Mouse (Mus musculus) kidney, embryonic 14.5 days (tissue): ENCODE data around the gene Snx12. TPM values are rescaled to one million over a fixed set of nuclear protein-coding genes. Genes with fewer than 3 reads are reported as not detected.

ENCODE experiments used
- ATAC-seq: fragments of 200-750 bp; cut with Nextera tagmentation; 2 replicates; pipeline ENCODE4 v1.8.0; 2017; ENCODE audit warnings: moderate number of reproducible peaks, mild to moderate bottlenecking, moderate TSS enrichment, moderate library complexity; ENCODE audit not compliant: low FRiP score, low TSS enrichment
- H3K27ac ChIP-seq: fragments of 300-500 bp; sonication (generic); 2 replicates; pipeline ENCODE4 v1.5.1; 2014; ENCODE audit warnings: low read depth, mild to moderate bottlenecking, low read length, moderate library complexity, mixed read lengths
- H3K27me3 ChIP-seq: fragments of 300-500 bp; sonication (generic); 2 replicates; pipeline ENCODE4 v1.6.1; 2014; ENCODE audit warnings: mild to moderate bottlenecking, low read length; ENCODE audit not compliant: control insufficient read depth, insufficient read depth
- H3K36me3 ChIP-seq: fragments of 300-500 bp; sonication (generic); 2 replicates; pipeline ENCODE4 v1.6.1; 2014; ENCODE audit warnings: low read length, mixed read lengths; ENCODE audit not compliant: control insufficient read depth, insufficient read depth
- H3K4me1 ChIP-seq: fragments of 300-500 bp; sonication (generic); 2 replicates; pipeline ENCODE4 v1.6.1; 2014; ENCODE audit warnings: low read length, mixed read lengths; ENCODE audit not compliant: control insufficient read depth, insufficient read depth
- H3K4me2 ChIP-seq: fragments of 300-500 bp; sonication (generic); replicated peaks from 2 replicates; pipeline ENCODE4 v1.6.1; 2014; ENCODE audit warnings: low read depth, mild to moderate bottlenecking, low read length
- H3K4me3 ChIP-seq: fragments of 300-500 bp; sonication (generic); 2 replicates; pipeline ENCODE4 v1.5.1; 2014; ENCODE audit warnings: mild to moderate bottlenecking, low read length
- H3K9ac ChIP-seq: fragments of 300-500 bp; sonication (generic); 2 replicates; pipeline ENCODE4 v1.6.1; 2014; ENCODE audit warnings: low read depth, mild to moderate bottlenecking, low read length, moderate library complexity
- H3K9me3 ChIP-seq: fragments of 300-500 bp; sonication (generic); 2 replicates; pipeline ENCODE4 v1.6.1; 2016; ENCODE audit warnings: low read length; ENCODE audit not compliant: control insufficient read depth
- WGBS: fragments of 180-500 bp; shearing (Covaris S2); extraction: QIAGEN DNeasy Blood & Tissue Kit; methylation state at CpG from one replicate; pipeline ENCODE4 v1.1.7; 2014; 5-methylcytosine and 5-hydroxymethylcytosine counted together
- polyA plus RNA-seq: library from polyadenylated mRNA; unstranded; fragments of >200 nt; fragmentation: Nextera tagmentation; extraction: Ambion mirVana; gene quantifications from 2 replicates; pipeline ENCODE4 v1.2.1, GENCODE M21; 2014

Snx12 gene
- polyA plus RNA-seq, 1 experiment from 2014 or later, result 43.1 TPM

DNA sequence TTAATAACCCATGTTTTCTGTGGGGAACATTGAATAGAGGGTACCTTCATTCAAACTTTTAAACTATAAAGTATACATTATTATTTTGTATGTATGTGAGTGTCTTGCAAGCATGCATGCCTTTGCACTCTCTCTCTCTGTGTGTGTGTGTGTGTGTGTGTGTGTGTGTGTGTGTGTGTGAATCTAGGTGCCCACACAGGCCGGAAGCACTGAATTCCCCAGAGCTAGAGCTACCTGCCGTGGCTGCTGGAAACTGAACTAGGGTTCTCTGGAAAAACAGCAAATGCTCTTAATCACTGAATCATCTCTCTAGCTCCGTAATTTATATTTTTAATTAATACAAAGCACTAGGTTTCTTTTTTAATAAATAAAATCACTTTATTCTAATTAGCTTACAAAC is 59.1 kb downstream of the Snx12 start:
- no peak overlapping the region for H3K9ac ChIP-seq
- no peak overlapping the region for H3K27ac ChIP-seq
- H3K27me3 ChIP-seq, result no peaks in the 10 kb centered on the region; the same call in 1 of the 2 replicates
- H3K4me2 ChIP-seq, result no peak overlapping the region
- no peak for ATAC-seq
- H3K36me3 ChIP-seq, result no peaks in the 10 kb centered on the region
- no peaks in the 10 kb centered on the region for H3K4me1 ChIP-seq
- no peak overlapping the region for H3K4me3 ChIP-seq
- WGBS, result 84% methylated on average over 3 of the region's 3 CpGs
- no peaks in the 10 kb centered on the region for H3K9me3 ChIP-seq

DNA sequence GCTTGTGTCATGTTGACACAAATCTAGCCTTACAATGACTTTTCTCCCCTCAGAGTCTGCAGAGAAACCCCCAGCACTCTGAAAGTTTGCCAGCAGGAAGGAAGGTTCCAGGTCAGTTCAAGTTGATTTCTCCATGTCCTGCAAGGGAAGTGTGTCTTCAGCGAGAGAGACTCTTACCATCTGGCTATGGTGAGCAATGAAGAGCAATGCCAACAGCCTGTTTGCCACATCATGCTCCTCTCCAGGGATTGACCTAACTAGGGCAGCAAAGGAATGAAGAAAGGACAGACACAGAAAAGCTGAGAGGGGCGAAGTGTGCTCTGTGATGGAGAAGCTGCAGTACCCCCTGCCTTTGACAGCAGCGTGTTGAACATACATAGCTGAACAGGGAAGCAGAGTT is 59.8 kb downstream of the Snx12 start:
- H3K27me3 ChIP-seq, result no peaks in the 10 kb centered on the region; the same call in 1 of the 2 replicates
- WGBS, result 84% methylated on average over 3 of the region's 3 CpGs

DNA sequence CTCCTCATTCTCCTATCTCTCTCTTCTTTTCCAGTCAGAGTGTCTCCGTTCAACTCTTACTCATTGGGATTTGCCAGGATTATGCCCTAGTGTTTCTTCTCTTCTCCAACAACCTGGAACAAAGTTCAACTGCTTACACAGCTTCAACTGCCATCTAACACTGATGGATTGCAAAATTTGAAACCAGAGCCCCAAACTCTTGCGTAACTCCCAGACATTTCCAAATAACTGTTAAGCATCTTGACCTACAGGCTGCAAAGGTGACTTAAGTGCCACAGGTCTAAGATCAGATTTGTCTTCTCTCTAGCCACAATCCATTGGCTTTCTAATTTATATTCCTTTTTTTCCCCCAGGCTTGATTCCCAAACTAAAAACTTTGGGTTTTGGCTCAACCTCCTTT is 64.9 kb downstream of the Snx12 start:
- H3K4me2 ChIP-seq, result no peak overlapping the region
- H3K9me3 ChIP-seq, result no peaks in the 10 kb centered on the region
- no peak overlapping the region for H3K27ac ChIP-seq
- H3K36me3 ChIP-seq, result no peaks in the 10 kb centered on the region
- WGBS, result 66% methylated on average over 2 of the region's 2 CpGs
- ATAC-seq, result no peak
- no peak overlapping the region for H3K4me3 ChIP-seq
- no peaks in the 10 kb centered on the region for H3K4me1 ChIP-seq
- no peaks in the 10 kb centered on the region; the same call in 1 of the 2 replicates for H3K27me3 ChIP-seq
- no peak overlapping the region for H3K9ac ChIP-seq

More for the DNA sequence above, 59.8 kb downstream of the Snx12 start:
- Histone ChIP-seq H3K4me1 (no peaks in the 10 kb centered on the region), H3K9me3 (no peaks in the 10 kb centered on the region), H3K9ac (no peak overlapping the region), H3K36me3 (no peaks in the 10 kb centered on the region), H3K4me3 (no peak overlapping the region), H3K4me2 (no peak overlapping the region), H3K27ac (no peak overlapping the region)
- no peak for ATAC-seq

DNA sequence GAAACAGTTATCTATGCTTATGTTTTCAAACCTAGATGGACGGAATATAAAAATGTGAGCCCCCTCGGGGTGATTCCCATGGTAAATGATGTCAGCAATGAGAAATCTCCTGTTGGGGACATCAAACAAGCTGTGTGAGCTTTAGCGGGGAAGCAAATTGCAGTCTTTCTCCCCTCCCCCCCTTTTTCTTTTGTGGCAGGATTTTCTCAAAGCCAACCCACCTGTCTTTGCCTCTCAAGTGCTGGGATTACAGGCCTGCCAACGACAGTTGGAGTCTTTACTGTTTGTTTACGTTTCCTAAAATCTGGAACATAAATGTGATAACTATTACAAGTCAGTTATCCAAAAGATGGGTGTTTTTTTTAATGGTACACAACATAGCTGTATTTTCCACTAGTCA is 66.0 kb downstream of the Snx12 start:
- no peak overlapping the region for H3K9ac ChIP-seq
- no peaks in the 10 kb centered on the region for H3K4me1 ChIP-seq
- 30% methylated on average over 5 of the region's 5 CpGs for WGBS
- H3K27ac ChIP-seq, result no peak overlapping the region
- ATAC-seq, result no peak
- no peaks in the 10 kb centered on the region; the same call in 1 of the 2 replicates for H3K27me3 ChIP-seq
- H3K36me3 ChIP-seq, result no peaks in the 10 kb centered on the region
- H3K4me3 ChIP-seq, result no peak overlapping the region
- H3K4me2 ChIP-seq, result no peak overlapping the region
- H3K9me3 ChIP-seq, result no peaks in the 10 kb centered on the region

DNA sequence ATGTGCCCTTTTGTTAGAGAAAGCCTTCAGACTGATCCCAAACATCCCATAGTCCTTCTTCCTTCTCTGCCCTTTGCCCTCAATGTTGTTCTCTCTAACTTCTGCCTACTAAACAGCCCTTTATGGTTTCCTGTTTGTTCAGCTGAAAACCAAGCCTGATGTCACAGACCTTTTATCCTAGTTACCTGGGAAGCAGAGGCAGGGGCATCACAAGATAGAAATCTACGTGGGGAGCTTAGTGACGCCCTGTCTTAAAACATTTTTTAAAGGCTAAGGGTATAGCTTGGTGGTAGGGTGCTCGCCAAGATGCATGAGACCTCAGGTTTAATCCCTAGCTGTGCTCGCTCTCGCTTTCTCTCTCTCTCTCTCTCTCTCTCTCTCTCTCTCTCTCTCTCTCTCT is 74.9 kb downstream of the Snx12 start:
- Histone ChIP-seq H3K4me3 (no peak overlapping the region), H3K27me3 (no peaks in the 10 kb centered on the region), H3K27ac (no peak overlapping the region), H3K36me3 (no peaks in the 10 kb centered on the region), H3K4me1 (no peaks in the 10 kb centered on the region), H3K9ac (no peak overlapping the region), H3K9me3 (no peaks in the 10 kb centered on the region), H3K4me2 (no peak overlapping the region)
- no peak for ATAC-seq
- whole genome bisulfite sequencing, result 71% methylated on average over 5 of the region's 5 CpGs

DNA sequence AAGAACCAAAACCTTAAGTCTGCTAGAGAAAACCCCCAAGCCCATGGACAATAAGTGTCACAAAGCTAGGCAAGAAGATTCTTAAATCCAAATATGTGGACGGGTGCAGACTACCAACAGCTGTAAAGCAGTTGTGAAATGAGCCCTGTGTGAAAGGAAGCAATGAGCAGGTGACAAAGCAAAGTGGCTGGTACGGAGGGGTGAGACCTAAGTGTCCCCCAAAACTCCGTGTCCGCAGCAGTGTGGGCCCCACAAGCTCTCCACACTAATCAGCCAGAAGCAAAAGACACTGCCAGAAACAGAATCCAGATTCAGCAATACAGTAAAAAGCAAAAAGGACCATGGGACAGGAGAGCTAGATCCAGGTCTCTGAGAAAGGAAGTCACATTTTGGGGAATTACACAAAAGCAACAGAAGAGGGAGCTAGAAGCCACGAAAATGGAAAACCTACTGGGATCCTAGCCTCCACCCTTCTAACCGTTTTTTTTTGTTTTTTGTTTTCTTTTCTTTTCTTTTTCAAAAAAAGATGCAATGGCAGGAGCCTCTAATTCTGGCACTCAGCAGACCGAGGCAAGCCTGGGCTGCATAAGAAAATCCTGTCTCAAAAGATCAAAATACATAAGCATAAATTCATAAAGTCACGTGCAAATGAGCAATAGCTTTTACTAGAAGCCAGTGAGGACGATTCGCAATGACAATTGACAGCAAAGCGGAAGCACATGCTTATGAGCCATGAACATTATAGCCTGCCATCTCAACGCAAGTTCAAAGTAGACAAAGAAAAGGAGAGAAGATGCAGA is 90.2 kb downstream of the Snx12 start:
- H3K4me2 ChIP-seq, result no peak overlapping the region; the same call in 1 of the 2 replicates
- 48% methylated on average over 12 of the region's 12 CpGs for WGBS
- H3K9me3 ChIP-seq, result no peaks in the 10 kb centered on the region
- H3K9ac ChIP-seq, result no peak overlapping the region
- no peaks in the 10 kb centered on the region for H3K27me3 ChIP-seq
- H3K4me3 ChIP-seq, result no peak overlapping the region
- no peak overlapping the region for H3K27ac ChIP-seq
- peak; percentile 4; the same call in 1 of the 2 replicates for ATAC-seq
- H3K4me1 ChIP-seq, result no peaks in the 10 kb centered on the region
- H3K36me3 ChIP-seq, result no peaks in the 10 kb centered on the region

DNA sequence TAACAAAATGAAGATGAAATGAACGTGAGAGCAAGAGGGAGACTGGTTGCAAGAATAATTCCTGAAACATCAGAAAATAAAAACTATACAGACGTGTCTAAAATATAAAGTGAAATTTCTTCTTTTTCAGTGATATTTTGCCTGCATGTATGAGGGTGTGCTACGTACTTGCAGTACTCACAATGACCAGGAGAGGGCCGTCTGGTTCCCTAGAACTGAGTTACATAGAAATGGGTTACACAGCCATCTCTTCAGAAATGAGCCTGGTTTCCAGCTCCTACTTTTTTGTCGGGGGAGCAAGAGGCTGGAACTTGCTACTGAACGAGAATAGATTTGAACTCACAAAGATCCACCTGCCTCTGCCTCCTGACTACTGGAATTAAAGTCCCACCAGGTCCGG is 91.4 kb downstream of the Snx12 start:
- 25% methylated on average over 7 of the region's 7 CpGs for WGBS
- no peaks in the 10 kb centered on the region for H3K9me3 ChIP-seq
- H3K4me3 ChIP-seq, result no peak overlapping the region

DNA sequence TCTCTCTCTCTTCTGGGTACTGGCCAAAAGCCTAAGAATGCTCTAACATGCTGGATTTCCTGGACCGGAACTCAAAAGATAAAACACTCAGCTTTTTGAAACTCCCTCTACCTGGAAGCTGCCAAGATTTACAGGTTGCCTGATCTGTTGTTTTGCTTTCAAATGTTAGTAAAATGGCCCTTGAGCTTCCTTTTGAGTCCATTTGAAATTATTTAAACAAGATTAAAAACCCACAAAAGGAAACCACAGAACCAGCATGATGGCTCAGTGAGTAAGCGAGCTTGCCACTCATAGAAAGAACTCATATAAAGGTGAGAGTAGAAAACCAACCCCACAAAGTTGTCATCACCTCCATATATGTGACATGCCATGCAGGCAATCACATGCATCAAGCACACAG is 93.8 kb downstream of the Snx12 start:
- Histone ChIP-seq H3K27me3 (no peaks in the 10 kb centered on the region), H3K36me3 (no peaks in the 10 kb centered on the region), H3K4me1 (no peaks in the 10 kb centered on the region), H3K27ac (no peak overlapping the region), H3K4me3 (no peak overlapping the region), H3K9me3 (no peaks in the 10 kb centered on the region), H3K9ac (no peak overlapping the region), H3K4me2 (no peak overlapping the region)
- 82% methylated on average over 2 of the region's 2 CpGs for WGBS
- ATAC-seq, result no peak

More for the DNA sequence above, 91.4 kb downstream of the Snx12 start:
- Histone ChIP-seq H3K27ac (no peak overlapping the region), H3K4me2 (no peak overlapping the region), H3K27me3 (no peaks in the 10 kb centered on the region), H3K4me1 (no peaks in the 10 kb centered on the region), H3K36me3 (no peaks in the 10 kb centered on the region), H3K9ac (no peak overlapping the region)
- 0 out of 2 replicates have a peak, but pooled peaks have one; percentile 24 for ATAC-seq

DNA sequence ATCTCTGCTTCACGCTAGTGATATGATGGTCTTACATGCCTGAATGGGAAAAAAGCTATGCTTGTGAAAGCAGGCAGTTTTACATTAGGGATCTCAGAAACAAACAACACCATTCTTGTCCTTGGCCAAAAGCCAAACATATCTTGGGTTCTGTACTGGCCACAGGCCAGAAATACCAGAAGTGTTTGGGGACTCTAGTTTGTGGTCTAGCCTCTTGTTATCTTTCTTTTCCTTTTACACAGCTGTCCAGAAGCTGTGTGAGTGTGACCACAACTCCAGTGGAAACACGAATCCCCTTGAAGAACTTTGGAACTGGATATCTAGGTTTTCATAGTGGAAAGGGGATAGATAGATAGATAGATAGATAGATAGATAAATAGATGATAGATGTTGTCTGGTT is 95.4 kb downstream of the Snx12 start:
- no peak overlapping the region for H3K27ac ChIP-seq
- H3K4me3 ChIP-seq, result no peak overlapping the region
- 60% methylated on average over 2 of the region's 2 CpGs for WGBS
- H3K9ac ChIP-seq, result no peak overlapping the region
- H3K4me2 ChIP-seq, result no peak overlapping the region
- no peaks in the 10 kb centered on the region for H3K36me3 ChIP-seq
- H3K9me3 ChIP-seq, result no peaks in the 10 kb centered on the region
- H3K27me3 ChIP-seq, result no peaks in the 10 kb centered on the region
- H3K4me1 ChIP-seq, result no peaks in the 10 kb centered on the region
- ATAC-seq, result no peak
